Mouse (Mus musculus): ENCODE measurements around the gene Akap13.
A peak's percentile ranks its signal among the peaks of the same experiment; 100 is the strongest.
"Not testable (repeated sequence)": the region's sequence is repeated elsewhere in the genome, so short reads cannot be mapped to it uniquely, and the experiment has no call there.

Gene Akap13

GRCm38 (mm10) chr7:75597840-75598239 lies 142.5 kb downstream of the Akap13 start:
- no peak for DNase-seq (ENCODE audit: low read depth)

DNA sequence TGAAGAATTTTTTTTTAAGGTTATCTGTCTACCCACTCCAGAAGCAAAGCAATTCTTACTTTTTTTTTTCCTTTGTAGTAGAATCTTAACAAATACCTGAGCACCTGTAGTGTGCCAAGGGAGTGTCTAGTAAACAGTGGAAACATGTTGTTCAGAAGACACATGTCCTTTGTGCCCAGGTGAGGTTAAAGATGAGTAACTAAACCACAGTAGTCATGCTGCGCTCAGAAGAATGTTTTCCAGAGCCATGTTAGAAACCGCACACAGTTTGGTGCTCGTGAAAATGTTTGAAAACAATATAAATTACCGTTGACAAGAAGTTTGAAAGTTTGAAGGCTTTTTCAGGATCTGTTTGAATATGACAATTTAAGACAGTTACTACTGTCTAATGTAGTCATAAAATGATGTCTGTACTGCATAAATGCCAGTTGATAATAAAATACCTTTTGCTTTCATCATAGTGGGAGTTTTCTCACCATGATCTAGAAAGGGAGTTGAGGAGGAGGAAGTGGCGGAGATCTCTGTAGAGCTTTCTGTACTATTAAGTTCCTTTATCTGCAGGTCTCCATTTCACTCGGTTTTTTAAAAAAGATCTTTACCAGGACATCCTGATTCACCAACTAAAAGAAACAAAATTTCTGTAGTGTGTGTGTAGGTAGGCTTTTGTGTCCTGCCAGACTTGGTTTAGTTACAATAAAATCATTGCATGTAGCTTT lies 145.2 kb downstream of the Akap13 start:
- no peak for DNase-seq (ENCODE audit: low read depth)

DNA sequence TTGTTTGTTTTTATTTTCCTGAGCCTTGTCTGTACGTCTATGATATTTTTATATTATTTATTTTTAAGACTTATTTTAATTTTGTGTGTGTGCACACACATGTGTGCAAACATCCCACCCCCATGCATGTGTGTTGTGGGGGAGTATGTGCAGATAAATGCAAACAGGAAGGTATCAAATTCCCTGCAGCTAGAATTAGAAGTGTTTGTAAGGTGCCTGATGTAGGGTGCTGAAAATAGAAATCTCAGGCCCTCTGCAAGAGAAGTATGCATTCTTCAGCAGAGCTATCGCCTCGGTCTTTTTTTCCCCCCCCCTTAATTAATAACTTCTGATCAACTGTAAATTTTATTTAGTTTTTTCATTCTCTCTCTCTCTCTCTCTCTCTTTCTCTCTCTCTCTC lies 151.9 kb downstream of the Akap13 start:
- no peak for DNase-seq (ENCODE audit: low read depth)

- no peak for DNase-seq (ENCODE audit: low read depth)
Observed at GRCm38 (mm10) chr7:75608716-75609115, 153.4 kb downstream of the Akap13 start.

- DNase-seq (ENCODE audit: low read depth), result no peak
Observed at GRCm38 (mm10) chr7:75609456-75610262, 154.3 kb downstream of the Akap13 start.

GRCm38 (mm10) chr7:75610391-75610790 lies 155.1 kb downstream of the Akap13 start:
- no peak for DNase-seq (ENCODE audit: low read depth)

DNA sequence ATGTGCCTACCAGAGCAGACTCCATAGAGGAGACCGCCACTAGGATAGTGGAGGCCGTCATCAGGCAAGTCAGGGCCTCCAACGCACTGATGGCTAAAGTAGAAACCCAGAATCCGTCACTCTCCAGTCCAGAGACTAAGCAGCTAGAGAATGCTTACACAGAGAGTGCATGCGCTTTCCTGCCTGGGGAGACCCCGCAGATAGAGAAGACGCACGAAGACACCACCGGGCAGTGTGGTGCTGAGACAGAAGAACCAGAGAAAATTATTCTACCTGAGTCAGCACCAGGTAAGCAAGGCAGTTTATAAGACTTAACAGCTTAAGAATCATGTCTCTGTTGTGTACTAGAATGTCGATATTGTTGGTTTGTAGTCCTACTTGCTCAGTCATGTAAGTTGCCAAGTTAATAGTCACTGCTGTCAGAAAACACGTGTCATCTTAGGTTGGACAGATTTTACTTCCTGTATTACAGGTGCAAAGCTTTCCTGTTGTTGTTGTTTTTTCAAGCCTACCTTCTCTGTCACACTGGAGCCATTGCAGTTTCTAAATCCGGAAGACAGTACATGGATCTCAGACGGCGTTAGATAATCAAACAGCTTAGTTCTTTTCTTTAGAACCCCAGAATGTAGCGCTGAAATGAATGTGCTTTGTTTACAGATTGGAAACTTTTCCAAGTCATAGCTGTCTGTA lies 156.1 kb downstream of the Akap13 start:
- DNase-seq (ENCODE audit: low read depth), result no peak

- no peak for DNase-seq (ENCODE audit: low read depth)
Observed at GRCm38 (mm10) chr7:75612000-75612682, 156.8 kb downstream of the Akap13 start.

DNA sequence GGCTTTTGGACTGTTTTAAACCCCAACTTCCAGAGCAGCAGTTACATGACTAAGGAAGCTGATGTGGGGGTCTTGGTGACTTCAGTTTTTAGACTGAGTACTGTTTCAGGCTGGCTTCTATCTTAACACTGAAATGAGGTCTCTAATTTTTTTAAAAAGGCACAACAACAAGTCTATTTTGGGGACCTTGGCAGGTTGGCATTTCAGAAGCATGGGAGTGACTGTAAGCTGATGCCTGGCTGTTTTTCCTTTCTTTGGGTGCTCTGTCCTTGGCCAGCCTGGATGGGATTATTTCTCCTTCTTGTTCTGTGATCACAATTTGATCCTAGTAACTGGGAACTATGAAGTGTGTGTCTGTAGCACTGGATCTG lies 157.3 kb downstream of the Akap13 start:
- DNase-seq (ENCODE audit: low read depth), result no peak

DNA sequence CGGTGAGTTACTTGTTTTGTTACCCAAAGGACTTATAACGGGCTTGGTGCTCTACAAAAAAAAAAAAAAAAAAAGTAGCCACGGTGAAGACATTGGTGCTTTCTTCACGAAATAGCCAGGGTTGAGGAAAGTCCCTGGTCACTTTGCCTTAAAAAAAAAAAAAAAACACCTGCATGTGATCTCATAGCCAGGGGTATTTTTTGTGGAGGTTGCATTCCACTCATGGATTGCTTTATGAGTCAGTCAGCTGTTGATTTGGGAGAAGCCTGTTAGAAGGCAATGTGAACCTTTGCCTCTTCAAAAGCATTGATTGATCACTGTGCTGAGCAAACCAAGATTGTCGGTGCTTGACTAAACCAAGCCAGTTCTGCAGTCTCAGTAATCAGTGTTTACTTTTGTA lies 157.9 kb downstream of the Akap13 start:
- peak; percentile 29 for DNase-seq (ENCODE audit: low read depth)

DNA sequence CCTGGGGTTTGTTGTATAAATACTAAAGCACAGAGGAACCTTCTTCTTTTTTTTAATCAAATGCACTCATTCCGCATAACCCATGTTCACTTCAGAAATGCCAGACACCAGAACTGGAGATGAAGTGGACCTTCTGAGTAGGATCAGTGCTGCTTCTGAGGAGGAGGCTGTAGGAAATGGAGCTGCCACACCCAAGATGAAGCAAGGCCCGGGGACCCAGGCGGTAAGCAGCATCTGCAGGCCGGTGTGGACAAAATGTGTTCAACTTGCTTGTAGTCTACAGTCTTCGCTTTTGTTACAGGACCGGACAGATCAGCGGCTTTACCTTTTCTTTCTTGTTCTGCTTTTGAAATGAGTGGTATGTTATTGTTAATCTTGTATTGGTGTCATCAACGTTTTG lies 159.5 kb downstream of the Akap13 start:
- no peak for DNase-seq (ENCODE audit: low read depth)

- not testable (repeated sequence) for DNase-seq (ENCODE audit: low read depth)
Observed at GRCm38 (mm10) chr7:75617246-75617645, 161.9 kb downstream of the Akap13 start.

DNA sequence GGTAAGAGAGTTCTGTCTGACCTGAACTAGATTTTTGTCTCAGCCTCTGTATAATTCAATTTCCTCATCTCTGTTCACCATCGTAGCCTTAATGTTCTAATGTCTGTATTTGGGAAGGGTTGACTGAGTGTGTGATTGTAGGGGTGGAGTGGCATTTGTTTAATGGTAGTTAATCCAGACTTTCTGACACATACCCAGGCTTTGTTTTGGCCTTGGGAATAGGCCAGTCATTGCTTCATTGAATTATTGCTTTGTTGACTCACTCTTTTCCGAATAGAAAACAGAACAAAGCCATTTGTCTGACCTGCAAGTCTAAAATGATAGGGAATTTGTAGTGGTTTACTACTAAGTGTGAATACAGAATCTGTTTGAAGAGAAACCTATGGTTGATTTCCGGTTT lies 163.4 kb downstream of the Akap13 start:
- DNase-seq (ENCODE audit: low read depth), result peak; percentile 71

- no peak for DNase-seq (ENCODE audit: low read depth)
Observed at GRCm38 (mm10) chr7:75619875-75620274, 164.5 kb downstream of the Akap13 start.

GRCm38 (mm10) chr7:75620395-75620960 lies 165.1 kb downstream of the Akap13 start:
- no peak for DNase-seq (ENCODE audit: low read depth)

DNA sequence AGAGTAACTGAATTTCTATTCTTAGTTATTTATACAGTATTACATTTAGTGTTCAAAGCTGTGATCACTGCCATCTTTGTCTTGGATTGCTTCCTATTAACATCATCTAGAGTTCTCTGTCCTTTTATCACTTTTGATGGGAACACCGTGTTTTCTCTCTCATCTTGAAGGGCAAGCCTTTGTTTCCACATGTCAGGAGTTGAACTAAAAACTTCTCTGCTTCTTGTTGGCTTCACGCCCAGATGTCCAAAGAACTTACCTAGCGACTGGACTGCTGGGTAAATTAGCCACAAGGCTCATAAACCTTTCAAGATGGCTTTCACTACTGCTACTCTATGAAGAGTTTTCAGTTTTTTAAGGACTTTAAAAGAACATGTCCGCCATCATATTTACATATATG lies 165.6 kb downstream of the Akap13 start:
- no peak for DNase-seq (ENCODE audit: low read depth)

- no peak for DNase-seq (ENCODE audit: low read depth)
Observed at GRCm38 (mm10) chr7:75627831-75628230, 172.5 kb downstream of the Akap13 start.

DNA sequence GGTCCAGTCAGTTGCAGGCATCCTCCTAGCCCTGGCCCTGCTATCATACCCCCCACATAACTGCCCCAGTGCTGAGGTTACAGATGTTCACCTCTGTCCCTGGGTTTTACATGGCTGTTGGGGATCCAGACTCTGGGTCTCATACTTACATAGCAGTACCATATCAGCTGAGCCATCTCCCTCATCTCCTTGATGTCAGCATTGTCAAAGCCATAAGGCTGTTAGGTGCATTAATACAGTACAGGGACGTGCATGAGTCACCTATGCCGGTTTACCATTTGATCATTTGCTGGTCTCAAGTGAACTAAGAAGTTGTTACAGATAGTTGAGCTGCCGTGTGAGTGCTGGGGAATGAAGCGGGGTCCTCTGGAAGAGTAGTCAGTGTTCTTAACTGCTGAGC lies 174.3 kb downstream of the Akap13 start:
- no peak for DNase-seq (ENCODE audit: low read depth)

- no peak for DNase-seq (ENCODE audit: low read depth)
Observed at GRCm38 (mm10) chr7:75632941-75633340, 177.6 kb downstream of the Akap13 start.

DNA sequence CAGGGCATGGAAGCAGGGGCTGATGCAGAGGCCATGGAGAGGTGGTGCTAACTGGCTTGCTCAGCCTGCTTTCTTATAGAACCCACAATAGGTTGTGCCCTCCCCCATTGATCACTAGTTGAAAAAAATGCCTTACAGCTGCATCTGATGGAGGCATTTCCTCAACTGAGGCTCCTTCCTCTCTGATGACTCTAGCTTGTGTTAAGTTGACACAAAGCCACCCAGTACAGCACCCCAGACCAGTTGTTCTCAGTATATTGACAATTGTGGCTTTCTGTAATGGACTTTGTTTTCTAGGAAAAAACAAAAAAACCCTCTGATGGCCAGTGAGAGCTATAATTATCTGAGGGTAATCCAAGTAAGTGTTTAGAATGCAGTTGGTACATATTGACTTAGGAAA lies 178.1 kb downstream of the Akap13 start:
- no peak for DNase-seq (ENCODE audit: low read depth)

- peak; percentile 88 for DNase-seq (ENCODE audit: low read depth)
Observed at GRCm38 (mm10) chr7:75633807-75634526, 178.6 kb downstream of the Akap13 start.

All from NIH3T3 (cell line).